Mouse (Mus musculus): ENCODE measurements around the gene Specc1. TPM values are rescaled to one million over a fixed set of nuclear protein-coding genes. Genes with fewer than 3 reads are reported as not detected.

Specc1 gene
- polyA plus RNA-seq, 2 experiments, result 23.5 to 40.5 TPM

DNA sequence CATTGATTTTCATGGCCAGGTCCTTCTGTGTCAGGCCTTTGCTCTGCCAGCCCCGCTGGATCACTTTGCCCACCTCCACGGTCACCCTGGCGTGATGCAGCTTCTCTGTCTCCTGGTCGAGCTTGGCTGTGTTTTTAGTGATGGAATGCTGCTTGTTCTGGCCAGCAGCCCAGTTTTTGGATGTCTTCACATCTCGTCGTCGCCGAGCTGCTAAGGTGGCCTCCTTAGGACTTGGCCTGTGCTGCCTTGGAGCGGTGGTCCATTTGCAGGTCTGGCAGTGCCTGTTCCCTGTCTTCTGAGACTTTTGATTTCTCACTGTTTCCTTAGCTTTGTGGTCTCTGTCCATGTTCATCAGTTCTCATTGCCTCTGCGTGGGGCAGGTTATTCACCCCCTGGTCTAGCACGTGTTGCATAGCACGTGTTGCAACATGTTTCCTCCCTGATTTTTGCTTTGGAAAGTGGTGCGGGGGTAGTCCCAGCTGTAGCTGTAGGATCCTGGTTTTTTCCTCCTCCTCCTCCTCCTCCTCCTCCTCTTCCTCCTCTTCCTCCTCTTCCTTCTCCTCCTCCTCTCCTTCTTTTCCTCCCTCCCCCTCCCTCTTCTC, 17.6 kb downstream of the Specc1 start:
- Histone ChIP-seq H3K27ac (no peak overlapping the region), H3K4me3 (ENCODE audit: insufficient read depth in 1 of 2, low read depth in 2 of 2, low read length in 2 of 2) (no peak overlapping the region), H3K4me1 (replicated peaks; ENCODE audit: control insufficient read depth in 2 of 2, insufficient read depth in 2 of 2, low read length in 1 of 2) (peaks cover 21 to 37% of the 10 kb centered on the region in 2 experiments), H3K27me3 (ENCODE audit: control insufficient read depth, insufficient read depth, low read length) (no peaks in the 10 kb centered on the region), H3K36me3 (replicated peaks; ENCODE audit: control insufficient read depth, insufficient read depth, low read depth) (peaks cover 6% of the 10 kb centered on the region), H3K9ac (replicated peaks) (no peak overlapping the region), H3K4me2 (ENCODE audit: low read depth) (no peak overlapping the region), H3K9me3 (ENCODE audit: control insufficient read depth, low read length) (no peaks in the 10 kb centered on the region)
- DNase-seq (ENCODE audit: low read depth in 3 of 3, low spot score in 3 of 3), result no peak
- WGBS (ENCODE audit: insufficient replicate concordance), result 79% methylated on average over 13 of the region's 13 CpGs
- no peak for TF ChIP-seq EP300 (IDR thresholded peaks at IDR 0.05; ENCODE audit: low read depth)
- no peak for TF ChIP-seq CTCF (IDR thresholded peaks at IDR 0.05; ENCODE audit: low read depth)
- no peak for ATAC-seq (ENCODE audit: insufficient read depth)

DNA sequence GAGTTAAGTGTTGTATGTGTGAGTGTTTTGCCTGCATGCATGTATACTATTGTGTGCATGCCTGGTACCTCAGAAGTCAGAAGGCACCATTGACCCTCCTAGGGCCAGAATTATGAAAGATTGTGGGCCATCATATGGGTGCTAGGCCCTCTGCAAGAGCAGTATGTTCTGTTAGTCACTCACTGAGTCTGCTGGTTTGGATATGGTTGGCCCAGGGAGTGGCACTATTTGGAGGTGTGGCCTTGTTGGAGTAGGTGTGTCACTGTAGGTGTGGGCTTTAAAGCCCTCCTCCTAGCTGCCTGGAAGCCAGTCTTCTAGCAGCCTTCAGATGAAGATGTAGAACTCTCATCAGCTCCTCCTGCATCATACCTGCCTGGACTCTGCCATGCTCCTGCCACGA, 19.2 kb downstream of the Specc1 start:
- peak overlapping the region; percentile 79 for H3K27ac ChIP-seq
- peak in 1 of 3 experiments; percentile 57 for DNase-seq (ENCODE audit: low read depth in 3 of 3, low spot score in 3 of 3)
- peak overlapping the region; percentile 46 for H3K4me2 ChIP-seq (ENCODE audit: low read depth)
- peaks cover 13 to 28% of the 10 kb centered on the region in 2 experiments for H3K4me1 ChIP-seq (replicated peaks; ENCODE audit: control insufficient read depth in 2 of 2, insufficient read depth in 2 of 2, low read length in 1 of 2)
- no peak overlapping the region for H3K4me3 ChIP-seq (ENCODE audit: insufficient read depth in 1 of 2, low read depth in 2 of 2, low read length in 2 of 2)
- no peaks in the 10 kb centered on the region for H3K27me3 ChIP-seq (ENCODE audit: control insufficient read depth, insufficient read depth, low read length)
- TF ChIP-seq EP300 (IDR thresholded peaks at IDR 0.05; ENCODE audit: low read depth) (no peak), CTCF (IDR thresholded peaks at IDR 0.05; ENCODE audit: low read depth) (no peak)
- no peaks in the 10 kb centered on the region; the same call in 1 of the 2 replicates for H3K36me3 ChIP-seq (replicated peaks; ENCODE audit: control insufficient read depth, insufficient read depth, low read depth)
- H3K9me3 ChIP-seq (ENCODE audit: control insufficient read depth, low read length), result no peaks in the 10 kb centered on the region
- ATAC-seq (ENCODE audit: insufficient read depth), result peak; percentile 95
- peak overlapping the region; percentile 16; the same call in 1 of the 2 replicates for H3K9ac ChIP-seq (replicated peaks)
- 76% methylated on average over 1 of the region's 1 CpGs for WGBS (ENCODE audit: insufficient replicate concordance)

DNA sequence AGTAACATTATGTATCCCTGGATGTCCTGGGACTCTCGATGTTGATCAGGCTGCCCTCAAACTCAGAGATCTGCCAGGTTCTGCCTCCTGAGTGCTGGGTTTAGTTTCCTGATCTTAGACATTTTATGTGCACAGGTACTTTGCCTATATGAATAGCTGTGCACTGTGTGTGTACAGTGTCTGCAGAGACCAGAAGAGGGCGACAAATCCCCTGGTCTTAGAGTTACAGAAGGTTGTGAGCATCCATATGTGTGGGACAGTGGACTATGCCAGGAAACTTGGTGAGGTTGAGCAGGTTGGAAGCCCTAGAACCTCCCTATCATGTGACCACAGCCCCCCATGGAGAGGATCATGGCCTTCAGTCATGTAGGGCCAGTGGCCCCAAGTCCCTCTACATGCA, 24.7 kb downstream of the Specc1 start:
- Histone ChIP-seq H3K4me1 (replicated peaks; ENCODE audit: control insufficient read depth in 2 of 2, insufficient read depth in 2 of 2, low read length in 1 of 2) (peaks cover 3 to 9% of the 10 kb centered on the region in 2 experiments; a peak in 3 of 4 replicates), H3K4me2 (ENCODE audit: low read depth) (no peak overlapping the region), H3K27ac (no peak overlapping the region), H3K9me3 (ENCODE audit: control insufficient read depth, low read length) (no peaks in the 10 kb centered on the region), H3K9ac (replicated peaks) (no peak overlapping the region), H3K36me3 (replicated peaks; ENCODE audit: control insufficient read depth, insufficient read depth, low read depth) (no peaks in the 10 kb centered on the region; the same call in 1 of the 2 replicates), H3K27me3 (ENCODE audit: control insufficient read depth, insufficient read depth, low read length) (no peaks in the 10 kb centered on the region), H3K4me3 (ENCODE audit: insufficient read depth in 1 of 2, low read depth in 2 of 2, low read length in 2 of 2) (no peak overlapping the region)
- peak; percentile 48; the same call in 1 of the 2 replicates for ATAC-seq (ENCODE audit: insufficient read depth)
- WGBS (ENCODE audit: insufficient replicate concordance), result 68% methylated on average over 2 of the region's 2 CpGs
- TF ChIP-seq EP300 (IDR thresholded peaks at IDR 0.05; ENCODE audit: low read depth), result no peak
- peak; percentile 64 for TF ChIP-seq CTCF (IDR thresholded peaks at IDR 0.05; ENCODE audit: low read depth)
- DNase-seq (ENCODE audit: low read depth in 3 of 3, low spot score in 3 of 3), result no peak

DNA sequence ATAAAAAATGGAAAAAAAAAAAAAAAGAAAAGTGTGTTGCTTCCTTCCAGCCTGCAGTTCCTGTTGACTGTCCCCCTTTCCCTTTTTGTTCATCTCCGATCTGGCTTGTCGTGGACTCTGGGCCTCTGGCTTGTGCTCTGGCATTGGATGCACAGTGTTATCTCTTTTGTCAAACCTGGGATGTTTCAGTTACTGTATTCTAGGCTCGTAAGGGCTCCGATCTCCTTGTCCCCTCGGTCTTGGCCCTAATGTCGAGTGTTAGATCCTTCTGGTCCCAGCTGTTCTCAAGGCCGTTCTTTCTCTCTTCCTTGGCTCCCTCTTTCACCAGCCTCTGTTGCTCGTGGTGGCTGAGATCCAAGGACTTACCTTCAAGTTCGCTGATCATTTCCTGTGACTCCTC, 26.3 kb downstream of the Specc1 start:
- Histone ChIP-seq H3K4me1 (replicated peaks; ENCODE audit: control insufficient read depth in 2 of 2, insufficient read depth in 2 of 2, low read length in 1 of 2) (peaks cover 0 to 3% of the 10 kb centered on the region in 2 experiments; a peak in 2 of 4 replicates), H3K4me2 (ENCODE audit: low read depth) (no peak overlapping the region), H3K4me3 (ENCODE audit: insufficient read depth in 1 of 2, low read depth in 2 of 2, low read length in 2 of 2) (no peak overlapping the region), H3K36me3 (replicated peaks; ENCODE audit: control insufficient read depth, insufficient read depth, low read depth) (no peaks in the 10 kb centered on the region; the same call in 1 of the 2 replicates), H3K27me3 (ENCODE audit: control insufficient read depth, insufficient read depth, low read length) (no peaks in the 10 kb centered on the region), H3K9ac (replicated peaks) (no peak overlapping the region), H3K27ac (no peak overlapping the region), H3K9me3 (ENCODE audit: control insufficient read depth, low read length) (no peaks in the 10 kb centered on the region)
- ATAC-seq (ENCODE audit: insufficient read depth), result no peak
- TF ChIP-seq EP300 (IDR thresholded peaks at IDR 0.05; ENCODE audit: low read depth) (no peak), CTCF (IDR thresholded peaks at IDR 0.05; ENCODE audit: low read depth) (no peak)
- no peak for DNase-seq (ENCODE audit: low read depth in 3 of 3, low spot score in 3 of 3)
- 51% methylated on average over 9 of the region's 9 CpGs for WGBS (ENCODE audit: insufficient replicate concordance)

DNA sequence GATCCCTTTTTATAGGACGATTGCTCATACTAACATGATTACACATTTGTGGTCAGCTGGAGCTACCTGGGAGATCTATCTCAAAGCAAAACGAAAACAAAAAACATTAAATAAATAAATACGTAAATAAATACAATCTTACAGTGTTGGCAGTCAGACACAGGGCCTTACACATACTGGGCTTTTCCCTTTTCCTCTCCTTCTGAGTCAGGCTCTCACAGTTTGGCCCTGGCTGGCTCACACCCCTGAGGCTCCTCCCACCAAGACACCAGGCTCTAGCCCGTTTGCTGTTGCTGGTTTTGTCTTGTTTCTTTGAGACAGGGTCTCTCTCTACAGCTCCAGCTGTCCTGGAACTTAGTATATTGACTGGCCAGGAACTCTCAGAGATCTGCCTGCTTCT, 30.4 kb downstream of the Specc1 start:
- H3K4me2 ChIP-seq (ENCODE audit: low read depth), result no peak overlapping the region
- WGBS (ENCODE audit: insufficient replicate concordance), result 80% methylated on average over 4 of the region's 4 CpGs

More for the DNA sequence above, 30.4 kb downstream of the Specc1 start:
- Histone ChIP-seq H3K4me3 (ENCODE audit: insufficient read depth in 1 of 2, low read depth in 2 of 2, low read length in 2 of 2) (no peak overlapping the region), H3K4me1 (replicated peaks; ENCODE audit: control insufficient read depth in 2 of 2, insufficient read depth in 2 of 2, low read length in 1 of 2) (peaks cover 0 to 3% of the 10 kb centered on the region in 2 experiments; a peak in 2 of 4 replicates), H3K9ac (replicated peaks) (no peak overlapping the region), H3K27ac (no peak overlapping the region), H3K27me3 (ENCODE audit: control insufficient read depth, insufficient read depth, low read length) (no peaks in the 10 kb centered on the region), H3K36me3 (replicated peaks; ENCODE audit: control insufficient read depth, insufficient read depth, low read depth) (no peaks in the 10 kb centered on the region), H3K9me3 (ENCODE audit: control insufficient read depth, low read length) (no peaks in the 10 kb centered on the region)
- ATAC-seq (ENCODE audit: insufficient read depth) (no peak), DNase-seq (ENCODE audit: low read depth in 3 of 3, low spot score in 3 of 3) (no peak)
- no peak for TF ChIP-seq EP300 (IDR thresholded peaks at IDR 0.05; ENCODE audit: low read depth)
- no peak for TF ChIP-seq CTCF (IDR thresholded peaks at IDR 0.05; ENCODE audit: low read depth)
